Mouse (Mus musculus) CD4-positive, CD25-positive, alpha-beta regulatory T cell, adult 2 months (primary cell): Measurements from ENCODE around the gene Prss38.

Experiments
- DNase-seq: peaks from one replicate; pipeline ENCODE4 v3.0.0-alpha.2; 2012; ENCODE audit warnings: low read depth, low spot score

Prss38 gene

DNA sequence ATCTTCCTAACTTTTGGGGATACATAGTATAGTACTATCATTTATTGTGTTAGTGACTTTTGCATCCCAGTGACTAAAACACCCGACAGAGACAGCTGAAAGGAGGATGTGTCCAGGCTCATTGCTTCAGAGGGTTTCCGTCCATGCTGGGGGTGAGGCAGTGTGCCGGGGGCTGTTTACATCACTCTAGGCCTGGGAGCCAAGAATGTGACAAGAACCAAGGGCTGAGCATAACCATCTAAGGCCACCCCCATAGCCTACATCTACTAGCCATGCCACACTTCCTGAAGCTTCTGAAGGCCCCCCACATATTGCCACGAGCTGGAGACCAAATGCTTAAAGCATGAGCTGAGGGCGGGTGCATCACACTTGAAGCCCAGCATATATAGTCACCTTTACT, 50.7 kb downstream of the Prss38 start:
- DNase-seq, result no peak

GRCm38 (mm10) chr11:59322988-59323387, 52.5 kb downstream of the Prss38 start:
- no peak for DNase-seq
